Mouse (Mus musculus) layer of hippocampus, adult 9-10 months (tissue): Measurements from ENCODE around the gene Crtc2.
"Not testable (repeated sequence)": the region's sequence is repeated elsewhere in the genome, so short reads cannot be mapped to it uniquely, and the experiment has no call there.

Experiments used
- DNase-seq: peaks from one replicate; pipeline ENCODE4 v3.0.0; 2022; ENCODE audit warnings: low spot score

Crtc2 gene

GRCm38 (mm10) chr3:90242984-90243775 lies 10.8 kb upstream of the Crtc2 start, which contains the start of gene Creb3l4:
TSS of gene Creb3l4 (minus strand) at chr3:90243512.
- no peak for DNase-seq

DNA sequence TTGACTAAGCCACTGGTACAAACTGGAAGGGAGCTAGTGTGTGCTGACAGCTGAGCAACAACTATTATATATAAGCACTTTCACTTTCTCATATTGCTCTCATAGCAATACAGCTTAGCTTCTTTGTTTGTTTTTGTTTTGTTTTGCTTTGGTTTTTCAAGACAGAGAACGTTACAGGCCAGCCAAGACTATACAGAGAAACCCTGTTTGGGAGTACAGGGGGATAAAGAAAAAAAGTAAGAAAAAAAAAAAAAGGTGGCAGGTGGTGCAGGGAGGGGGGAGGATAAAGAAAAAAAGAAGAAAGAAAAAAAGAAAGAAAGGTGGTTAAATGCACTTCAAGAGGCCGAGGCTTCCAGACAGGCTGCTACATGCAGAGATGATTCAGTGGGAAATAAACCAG lies 8.6 kb upstream of the Crtc2 start:
- DNase-seq, result no peak

DNA sequence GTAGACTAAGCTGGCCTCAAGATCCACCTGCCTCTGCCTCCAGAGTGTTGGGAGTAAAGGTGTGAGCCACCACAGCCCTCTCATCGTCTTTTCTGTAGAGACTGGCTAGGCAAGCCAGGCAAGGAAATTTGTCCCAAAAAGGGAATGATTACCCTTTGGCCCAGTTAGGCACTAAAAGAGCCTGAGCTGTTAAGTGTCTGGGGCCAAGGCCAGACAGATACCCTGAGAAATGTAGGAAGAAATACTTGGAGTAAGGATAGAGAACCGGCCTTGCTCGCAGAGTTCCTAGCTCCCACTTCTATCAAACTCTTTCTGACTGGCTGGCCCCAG lies 6.4 kb upstream of the Crtc2 start:
- no peak for DNase-seq

GRCm38 (mm10) chr3:90247960-90248745 lies 5.8 kb upstream of the Crtc2 start, which contains the start of gene Slc39a1:
TSS of gene Slc39a1 (plus strand) at chr3:90248172.
- peak; percentile 92 for DNase-seq

GRCm38 (mm10) chr3:90248746-90249100 lies 5.2 kb upstream of the Crtc2 start:
- no peak for DNase-seq

DNA sequence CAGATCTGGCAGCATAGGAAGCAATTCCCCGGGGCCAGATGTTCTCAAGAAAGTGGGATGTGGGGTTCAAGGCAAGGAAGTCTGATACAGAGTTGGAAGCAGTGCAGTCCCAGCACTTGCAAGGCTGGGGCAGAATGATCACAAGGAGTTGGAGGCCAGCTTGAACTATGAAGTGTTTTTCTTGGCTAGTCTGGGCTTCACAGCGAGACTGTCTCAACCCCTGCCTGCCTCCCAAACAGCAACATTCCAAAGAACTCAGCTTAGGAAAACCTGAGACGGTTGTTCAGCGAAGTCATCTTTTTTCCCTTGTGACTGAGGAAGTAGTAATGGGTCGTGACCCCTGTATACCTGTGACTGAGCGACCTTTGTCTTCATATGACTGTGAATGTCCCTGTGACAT lies 3.2 kb upstream of the Crtc2 start:
- no peak for DNase-seq

- DNase-seq, result not testable (repeated sequence)
These were observed 2.2 kb upstream of the Crtc2 start for GRCm38 (mm10) chr3:90251731-90252226.

- not testable (repeated sequence) for DNase-seq
These were observed 1.3 kb upstream of the Crtc2 start for GRCm38 (mm10) chr3:90252659-90253058.

- not testable (repeated sequence) for DNase-seq
These were observed 789 bp upstream of the Crtc2 start for GRCm38 (mm10) chr3:90253174-90253573.

DNA sequence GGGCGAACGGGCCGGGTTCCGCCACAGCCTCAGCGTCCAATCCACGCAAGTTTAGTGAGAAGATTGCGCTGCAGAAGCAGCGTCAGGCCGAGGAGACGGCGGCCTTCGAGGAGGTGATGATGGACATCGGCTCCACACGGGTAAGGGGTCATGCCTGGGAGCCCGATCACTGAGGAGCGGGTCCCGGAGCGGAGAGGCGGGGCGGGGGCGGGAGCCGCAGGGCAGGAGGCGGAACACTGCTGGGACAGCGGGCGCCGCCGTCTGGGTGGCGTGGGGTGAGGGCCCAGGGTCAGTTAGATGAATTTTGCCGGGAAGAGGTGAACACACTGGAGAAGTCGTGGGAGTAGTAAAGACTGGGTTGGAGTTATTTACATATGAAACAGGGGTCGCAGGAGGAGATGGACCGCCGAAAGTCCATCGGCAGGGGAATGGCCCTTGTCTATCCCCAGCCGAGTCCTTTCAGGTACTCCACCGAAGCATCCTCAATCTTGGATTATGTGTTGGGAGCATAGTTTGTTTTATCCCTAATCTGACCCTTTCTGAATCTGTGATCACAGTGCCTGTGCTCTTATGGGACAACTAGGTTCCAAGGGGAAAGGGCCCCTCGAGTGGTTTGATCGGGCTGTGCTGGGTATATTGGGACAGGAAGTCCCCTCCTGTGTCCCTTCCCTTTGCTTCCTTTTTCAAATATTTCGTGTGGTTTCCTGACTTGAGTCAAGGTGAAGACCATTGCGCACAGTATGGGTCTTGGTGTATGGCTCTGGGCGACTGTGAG lies 643 bp downstream of the Crtc2 start:
- no peak for DNase-seq

- DNase-seq, result no peak
These were observed 1.2 kb downstream of the Crtc2 start for GRCm38 (mm10) chr3:90255194-90255565.

DNA sequence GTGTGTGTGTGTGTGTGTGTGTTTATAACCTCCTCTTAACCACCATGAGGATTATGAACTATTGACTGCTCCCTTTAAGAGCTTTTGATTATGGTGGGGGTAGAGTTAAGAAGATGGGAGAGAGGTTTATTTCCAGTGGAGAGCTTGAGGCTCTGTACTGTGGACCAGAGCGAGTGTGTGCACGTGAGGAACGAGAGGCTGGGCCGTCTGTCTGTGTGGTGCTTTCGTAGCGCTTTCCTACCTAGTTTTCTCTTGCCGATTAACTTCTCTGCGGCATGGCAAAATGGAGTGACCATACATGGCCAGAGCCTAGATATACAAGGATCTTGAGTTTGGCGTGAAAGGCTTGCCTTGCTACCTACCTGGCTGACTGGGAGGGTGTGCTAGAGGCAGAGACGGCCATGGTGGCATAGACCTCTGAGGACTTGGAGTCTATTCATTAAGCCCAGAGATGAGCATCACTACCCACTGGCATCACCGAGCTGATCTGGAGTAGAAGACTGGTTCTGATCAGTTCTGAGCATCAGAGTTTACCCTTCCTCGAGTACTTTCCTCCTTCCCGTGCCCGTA lies 1.9 kb downstream of the Crtc2 start:
- no peak for DNase-seq

GRCm38 (mm10) chr3:90256731-90257530 lies 3.0 kb downstream of the Crtc2 start:
- no peak for DNase-seq

DNA sequence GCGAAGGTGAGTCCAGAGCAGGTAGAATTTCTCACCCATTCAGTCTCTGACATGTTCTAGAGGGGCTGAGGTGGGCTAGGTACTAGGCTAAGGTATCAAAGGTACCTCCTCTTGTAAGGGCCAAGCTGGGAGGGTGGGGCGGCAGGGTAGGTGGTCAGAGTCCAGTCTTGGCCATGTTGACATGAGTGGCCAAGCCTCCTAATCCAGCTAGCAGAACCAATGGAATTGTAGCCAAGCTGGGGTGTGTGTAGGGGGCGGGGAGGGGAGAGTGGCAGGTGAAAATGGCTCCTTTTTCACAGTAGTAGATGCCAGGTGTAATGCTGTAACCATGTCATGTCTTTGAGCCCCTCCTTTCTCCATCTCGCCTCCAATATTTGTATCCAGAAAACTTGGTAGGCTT lies 4.6 kb downstream of the Crtc2 start:
- DNase-seq, result no peak

DNA sequence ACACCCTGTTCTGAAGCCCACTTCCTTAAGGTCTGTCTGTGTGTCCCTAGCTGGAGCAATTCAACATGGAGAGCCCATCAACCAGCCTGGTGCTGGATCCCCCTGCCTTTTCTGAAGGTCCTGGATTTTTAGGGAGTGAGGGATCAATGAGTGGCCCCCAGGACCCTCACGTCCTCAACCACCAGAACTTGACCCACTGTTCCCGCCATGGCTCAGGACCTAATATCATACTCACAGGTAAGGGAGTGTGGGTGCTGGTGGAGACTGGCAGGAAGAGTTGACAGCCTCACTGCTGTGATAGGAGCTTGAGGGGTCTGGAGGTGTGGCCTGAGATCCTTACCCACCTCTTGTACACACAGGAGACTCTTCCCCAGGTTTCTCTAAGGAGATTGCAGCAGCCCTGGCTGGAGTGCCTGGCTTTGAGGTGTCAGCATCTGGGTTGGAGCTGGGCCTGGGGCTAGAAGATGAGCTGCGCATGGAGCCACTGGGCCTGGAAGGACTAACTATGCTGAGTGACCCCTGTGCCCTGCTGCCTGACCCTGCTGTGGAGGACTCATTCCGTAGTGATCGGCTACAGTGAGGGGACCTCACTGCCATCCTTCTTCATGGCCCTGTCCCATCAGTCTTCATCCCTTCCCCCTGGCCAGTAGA lies 9.3 kb downstream of the Crtc2 start:
- DNase-seq, result no peak

- no peak for DNase-seq
These were observed 10.7 kb downstream of the Crtc2 start for GRCm38 (mm10) chr3:90264687-90265033.

DNA sequence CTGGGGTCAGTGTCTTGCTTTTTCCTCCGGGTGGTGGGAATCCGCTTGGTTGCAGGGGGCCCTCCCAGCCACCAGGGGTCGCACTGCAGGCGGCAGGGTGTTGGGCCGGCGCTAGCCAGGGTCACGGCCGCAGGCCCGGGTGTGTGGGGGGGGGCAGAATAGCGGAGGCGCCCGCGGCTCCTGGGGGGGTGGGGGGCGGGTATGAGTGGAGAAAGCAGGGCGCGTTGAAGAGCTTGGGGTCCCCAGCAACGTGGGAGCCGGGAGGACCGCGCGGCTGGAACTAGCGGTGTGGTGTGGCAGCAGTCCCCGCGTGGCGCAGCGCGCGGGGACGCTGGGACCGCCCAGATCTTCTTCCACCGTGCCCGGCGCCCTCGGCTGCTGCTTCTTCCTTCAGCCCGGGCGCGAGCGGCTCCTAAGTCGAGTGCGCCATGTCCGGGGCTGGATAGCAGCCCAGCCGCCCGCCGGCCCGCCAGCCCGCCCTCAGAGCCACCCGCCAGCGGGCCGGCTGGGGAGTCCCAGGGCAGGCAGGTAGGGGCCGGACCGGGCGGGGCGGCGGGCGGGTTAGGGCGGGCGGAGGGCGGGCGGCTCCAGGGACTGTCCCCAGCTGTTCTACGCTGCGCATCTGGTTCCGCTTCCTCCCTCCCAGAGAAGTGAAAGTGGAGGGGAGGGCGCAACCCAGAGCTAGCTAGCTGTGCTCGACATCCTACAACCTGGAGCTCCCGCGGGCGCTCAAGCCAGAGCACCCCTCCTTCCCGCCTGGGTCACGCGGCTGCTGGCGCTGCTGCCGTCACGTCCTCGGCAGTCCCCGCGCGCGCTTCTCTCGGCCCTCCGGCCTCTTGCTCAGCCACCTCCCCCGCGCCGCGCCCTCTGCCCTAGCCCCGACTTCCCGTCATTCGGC lies 11.3 kb downstream of the Crtc2 start, which contains the start of gene Dennd4b:
Gene Dennd4b (plus strand): TSS at position 152 of the 898 bp plus-strand sequence.
- peak; percentile 66 for DNase-seq

DNA sequence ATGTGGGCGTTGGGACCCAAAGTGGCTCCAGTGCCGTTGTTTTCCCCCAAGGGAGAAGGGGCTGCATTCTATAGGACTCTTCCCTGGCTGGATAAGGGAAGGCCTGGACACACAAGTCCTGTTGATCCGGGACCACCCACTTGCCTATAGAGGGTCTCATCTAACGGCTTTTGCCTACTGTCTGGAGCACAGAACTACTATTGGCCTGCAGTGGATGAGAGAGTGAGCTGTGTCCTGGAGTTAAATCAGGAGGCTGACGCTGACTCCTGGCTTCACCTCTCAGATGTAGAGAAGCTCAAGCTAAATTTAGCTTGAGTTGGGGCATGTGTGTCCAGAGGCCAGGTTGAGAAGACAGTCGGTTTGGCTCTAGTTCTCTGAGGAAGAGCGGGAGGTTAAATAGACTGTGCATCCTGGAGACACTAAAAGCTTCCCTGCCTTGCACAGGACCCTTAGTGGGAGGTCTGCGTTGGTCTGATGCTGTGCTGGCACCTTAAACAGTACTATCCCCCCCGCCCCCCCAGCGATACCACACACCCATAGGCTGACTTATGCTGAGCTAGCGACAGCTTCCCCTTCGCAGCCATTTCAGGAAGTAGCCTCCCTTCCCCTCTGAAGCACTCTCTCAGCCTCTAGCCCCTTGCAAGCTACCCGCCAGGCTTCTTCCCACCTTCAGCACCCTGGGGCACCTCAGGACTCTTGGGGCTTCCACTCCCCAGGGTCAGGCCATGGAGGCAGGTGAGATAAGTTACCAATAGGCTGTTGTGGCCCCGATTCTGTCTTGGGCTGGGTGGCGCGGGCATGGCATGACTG lies 12.2 kb downstream of the Crtc2 start:
- DNase-seq, result no peak
